Mouse (Mus musculus) forebrain, embryonic 15.5 days (tissue): ENCODE measurements at regions not wholly inside any gene's neighbourhood (a gene's known extent, or its start where the extent isn't known, plus 50 kb on each side); places are given as distances from the start of the nearest gene placed in this dataset.
"Not testable (repeated sequence)": the region's sequence is repeated elsewhere in the genome, so short reads cannot be mapped to it uniquely, and the experiment has no call there.

Experiments
- ATAC-seq: fragments of 200-750 bp; cut with Nextera tagmentation; replicated peaks from 2 replicates; pipeline ENCODE4 v1.8.0; 2017; ENCODE audit warnings: mild to moderate bottlenecking, moderate TSS enrichment, moderate library complexity
- H3K27ac ChIP-seq: fragments of 300-500 bp; sonication (generic); replicated peaks from 2 replicates; pipeline ENCODE4 v1.5.1; 2015; ENCODE audit warnings: mild to moderate bottlenecking, inconsistent platforms
- H3K27me3 ChIP-seq: fragments of 300-500 bp; sonication (generic); 2 replicates; pipeline ENCODE4 v1.6.1; 2015; ENCODE audit warnings: inconsistent platforms
- H3K36me3 ChIP-seq: fragments of 300-500 bp; sonication (generic); 2 replicates; pipeline ENCODE4 v1.6.1; 2015; ENCODE audit warnings: mild to moderate bottlenecking, inconsistent platforms
- H3K4me1 ChIP-seq: fragments of 300-500 bp; sonication (generic); 2 replicates; pipeline ENCODE4 v1.6.1; 2015; ENCODE audit warnings: inconsistent platforms
- H3K4me2 ChIP-seq: fragments of 300-500 bp; sonication (generic); replicated peaks from 2 replicates; pipeline ENCODE4 v1.6.1; 2015; ENCODE audit warnings: mild to moderate bottlenecking, inconsistent platforms
- H3K4me3 ChIP-seq: fragments of 300-500 bp; sonication (generic); 2 replicates; pipeline ENCODE4 v1.5.1; 2015; ENCODE audit warnings: mild to moderate bottlenecking, inconsistent platforms
- H3K9ac ChIP-seq: fragments of 300-500 bp; sonication (generic); replicated peaks from 2 replicates; pipeline ENCODE4 v1.6.1; 2015; ENCODE audit warnings: mild to moderate bottlenecking, inconsistent platforms
- H3K9me3 ChIP-seq: fragments of 300-500 bp; sonication (generic); 2 replicates; pipeline ENCODE4 v1.6.1; 2016; ENCODE audit warnings: inconsistent platforms
- WGBS: fragments of 180-500 bp; shearing (Covaris S2); methylation state at CpG from one replicate; pipeline ENCODE4 v1.1.7; 2015; ENCODE audit warnings: mixed read lengths; 5-methylcytosine and 5-hydroxymethylcytosine counted together

DNA sequence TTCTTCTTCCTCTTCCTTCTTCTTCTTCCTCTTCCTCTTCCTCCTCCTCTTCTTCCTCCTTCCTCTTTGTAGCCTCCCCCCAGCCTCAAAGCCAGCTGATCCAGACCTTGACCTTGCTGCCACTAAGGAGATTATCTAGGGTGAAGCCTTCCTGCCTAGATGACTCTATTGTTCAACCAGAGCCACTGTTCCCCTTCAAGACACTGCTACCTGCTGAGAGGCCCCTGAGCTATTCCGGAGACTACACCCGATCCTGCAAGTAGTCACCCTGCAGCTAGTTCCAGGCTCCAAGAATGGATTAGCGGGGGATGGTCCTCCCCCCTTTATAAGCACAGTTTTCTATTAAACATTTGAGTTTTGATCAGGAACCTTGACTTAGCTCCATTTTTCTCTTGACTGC lies 552.2 kb downstream of the Zfp704 start:
- H3K27ac ChIP-seq, ATAC-seq, H3K4me1 ChIP-seq, H3K36me3 ChIP-seq, H3K4me2 ChIP-seq, H3K9ac ChIP-seq, H3K9me3 ChIP-seq, H3K27me3 ChIP-seq, H3K4me3 ChIP-seq: not testable (repeated sequence)
- WGBS = 55% methylated on average over 3 of the region's 3 CpGs

DNA sequence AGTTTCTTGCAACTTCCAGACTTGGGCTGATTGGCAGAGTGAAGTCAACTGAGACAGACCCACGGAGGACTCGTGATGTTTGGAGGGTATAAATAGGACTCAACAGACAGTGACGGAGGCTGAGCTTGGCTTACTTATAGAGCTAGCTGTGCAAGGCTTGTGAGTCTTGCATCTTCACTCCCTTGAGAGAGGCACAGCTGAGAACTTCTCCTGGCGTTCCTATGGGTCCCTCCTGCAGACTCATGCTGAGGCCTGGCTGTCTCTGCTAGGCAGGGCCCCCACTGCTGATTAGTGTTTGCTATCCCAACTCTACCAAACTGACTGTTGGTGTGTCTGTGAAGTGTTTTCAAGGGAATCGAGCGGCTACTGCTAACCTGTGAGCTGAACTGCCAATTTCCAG lies 553.0 kb downstream of the Zfp704 start:
- no peak for ATAC-seq

DNA sequence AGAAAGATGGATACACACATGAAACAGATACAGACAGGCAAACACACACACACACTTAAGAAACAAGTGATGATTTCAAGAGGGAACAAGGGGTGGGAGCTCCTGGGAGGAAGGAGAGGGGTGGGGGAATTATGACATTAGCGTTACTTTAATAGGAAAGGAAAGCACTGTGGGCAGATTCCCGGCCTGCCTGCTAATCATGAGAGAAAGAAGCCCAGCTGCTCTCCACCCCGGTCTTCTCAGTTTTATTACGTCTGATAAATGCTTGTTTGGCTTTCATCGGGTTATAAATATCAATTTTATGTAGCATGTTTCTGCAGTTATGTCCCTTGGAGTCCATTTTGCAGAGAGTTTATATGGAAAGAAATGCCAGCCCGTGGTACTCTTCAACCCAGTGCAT lies 554.1 kb downstream of the Zfp704 start:
- WGBS = 80% methylated on average over 6 of the region's 6 CpGs
- Histone ChIP-seq H3K27ac (no peak overlapping the region), H3K4me2 (no peak overlapping the region), H3K9me3 (no peaks in the 10 kb centered on the region), H3K27me3 (no peaks in the 10 kb centered on the region), H3K36me3 (no peaks in the 10 kb centered on the region), H3K4me1 (no peaks in the 10 kb centered on the region), H3K9ac (no peak overlapping the region), H3K4me3 (no peak overlapping the region)
- no peak for ATAC-seq

More for the DNA sequence above, 553.0 kb downstream of the Zfp704 start:
- Histone ChIP-seq H3K36me3 (no peaks in the 10 kb centered on the region), H3K4me2 (no peak overlapping the region), H3K27me3 (no peaks in the 10 kb centered on the region), H3K4me3 (no peak overlapping the region), H3K4me1 (no peaks in the 10 kb centered on the region), H3K9ac (no peak overlapping the region), H3K9me3 (no peaks in the 10 kb centered on the region), H3K27ac (no peak overlapping the region)
- WGBS = 80% methylated on average over 6 of the region's 6 CpGs
